Mouse (Mus musculus): Measurements from ENCODE around the gene Tspan1. TPM values are rescaled to one million over a fixed set of nuclear protein-coding genes. Genes with fewer than 3 reads are reported as not detected.

Tspan1 gene
- total and polyA plus RNA-seq, 3 experiments: 0.08 TPM; not detected in 2

DNA sequence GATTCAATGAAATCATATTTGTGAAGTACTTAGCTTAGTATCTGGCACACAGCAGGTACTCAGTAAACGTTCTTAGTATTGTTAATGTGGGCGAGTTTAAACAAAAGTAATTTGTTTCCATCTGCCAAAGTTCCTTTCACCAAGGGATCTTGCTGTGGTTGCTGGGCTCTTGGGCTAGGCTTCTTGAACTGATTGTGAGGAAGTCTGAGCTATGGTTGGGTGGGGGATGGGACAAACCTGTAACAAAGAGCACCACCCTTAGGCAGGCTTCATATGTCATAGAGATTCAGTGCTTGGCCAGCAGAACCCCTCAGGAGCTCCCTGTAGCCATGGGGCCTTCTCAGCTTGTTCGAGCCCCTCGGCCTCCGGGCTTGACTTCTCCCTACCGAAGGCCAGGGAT is 5.7 kb upstream of the Tspan1 start, which contains the start of the genes 1700042G07Rik and Gm49337:
1700042G07Rik (plus strand) TSS at position 301 of the 400 bp plus-strand sequence.
Gm49337 (plus strand) TSS at position 313 of the 400 bp plus-strand sequence.
- in situ Hi-C loops (cut with MboI; ENCODE audit: low pct_ligation_motif_present, low pct_unique_long_range_greater_than_20kb, low sequenced_read_pairs) (loop anchor here (5.0 to 25.0 kb wide), 3 partner anchors 94 to 639 kb away; partner anchors contain the start of genes Hpdl, Mutyh and Toe1), dilution Hi-C loops (cut with MboI; ENCODE audit: extremely low pct_ligation_motif_present, extremely low pct_unique_long_range_greater_than_20kb, low sequenced_read_pairs) (no loop called here)
- H3K27ac ChIP-seq (ENCODE audit: insufficient read depth, low read depth): no peak within 1 kb of the TSS
- DNase-seq (ENCODE audit: extremely low read depth): no peak
- no peak within 1 kb of the TSS for H3K4me2 ChIP-seq (ENCODE audit: insufficient read depth, low read depth, poor library complexity, severe bottlenecking)
- H3K9ac ChIP-seq (ENCODE audit: insufficient read depth, low read depth): no peak within 1 kb of the TSS
- H3K4me1 ChIP-seq (ENCODE audit: control insufficient read depth in 1 of 2, insufficient read depth in 2 of 2): peaks cover 21 to 39% of the 10 kb centered on the region in 2 experiments
- no peaks in the 10 kb centered on the region for H3K79me2 ChIP-seq (replicated peaks; ENCODE audit: control insufficient read depth, extremely low read depth, insufficient read depth, poor library complexity, severe bottlenecking)
- no peaks in the 10 kb centered on the region for H3K9me3 ChIP-seq (replicated peaks; ENCODE audit: low read length)
- H3K36me3 ChIP-seq (replicated peaks in 1 of 2; ENCODE audit: control insufficient read depth in 1 of 2, insufficient read depth in 1 of 2, low read length in 1 of 2): no peaks in the 10 kb centered on the region
- H3K4me3 ChIP-seq (replicated peaks in 1 of 3; ENCODE audit: low read depth in 2 of 3, low read length in 2 of 3, poor library complexity in 1 of 3): no peak within 1 kb of the TSS
- H3K27me3 ChIP-seq (replicated peaks): no peaks in the 10 kb centered on the region
- no peak for TF ChIP-seq POLR2AphosphoS2 (IDR thresholded peaks at IDR 0.05; ENCODE audit: low read depth, low read length)
- TF ChIP-seq JUN (IDR thresholded peaks at IDR 0.05; ENCODE audit: insufficient read depth, low read depth, low read length): no peak
- no peak for TF ChIP-seq ZKSCAN1 (IDR thresholded peaks at IDR 0.05; ENCODE audit: borderline replicate concordance, low read depth, low read length)
- no peak for TF ChIP-seq CHD1 (IDR thresholded peaks at IDR 0.05; ENCODE audit: low read depth, low read length)
- no peak for TF ChIP-seq HCFC1 (IDR thresholded peaks at IDR 0.05; ENCODE audit: low read depth, low read length)
- TF ChIP-seq TBP (conservative IDR thresholded peaks at IDR 0.05; ENCODE audit: low read depth, low read length): no peak
- TF ChIP-seq USF1 (IDR thresholded peaks at IDR 0.05; ENCODE audit: low read depth, low read length): no peak
- TF ChIP-seq IRF4 (IDR thresholded peaks at IDR 0.05; ENCODE audit: low read depth, low read length): no peak
- no peak for TF ChIP-seq RAD21 (IDR thresholded peaks at IDR 0.05; ENCODE audit: low read depth, low read length)
- no peak for TF ChIP-seq ELF1 (IDR thresholded peaks at IDR 0.05; ENCODE audit: low read depth, low read length)

DNA sequence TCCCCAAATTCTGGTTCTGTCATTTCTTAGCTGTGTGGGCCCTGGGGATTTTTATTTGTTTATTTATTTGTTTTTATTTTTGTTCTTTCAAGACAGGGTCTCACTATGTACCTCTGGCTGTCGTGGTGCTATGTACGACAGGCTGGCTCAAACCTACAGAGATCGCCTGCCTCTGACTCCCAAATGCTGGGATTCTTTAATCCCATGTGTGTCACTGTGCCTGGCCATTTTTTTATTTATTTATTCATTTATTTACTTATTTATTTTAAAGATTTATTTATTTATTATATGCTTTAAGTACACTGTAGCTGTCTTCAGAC is 1.9 kb upstream of the Tspan1 start:
- DNase-seq (ENCODE audit: extremely low read depth): no peak
- in situ Hi-C loops (cut with MboI; ENCODE audit: low pct_ligation_motif_present, low pct_unique_long_range_greater_than_20kb, low sequenced_read_pairs): loop anchor here (25.0 kb wide), 2 partner anchors 168 to 643 kb away; partner anchors contain the start of genes Hpdl, Mutyh and Toe1
- H3K4me1 ChIP-seq (ENCODE audit: control insufficient read depth in 1 of 2, insufficient read depth in 2 of 2): peaks cover 7 to 25% of the 10 kb centered on the region in 2 experiments

More for the DNA sequence above, 1.9 kb upstream of the Tspan1 start:
- dilution Hi-C loops (cut with MboI; ENCODE audit: extremely low pct_ligation_motif_present, extremely low pct_unique_long_range_greater_than_20kb, low sequenced_read_pairs): no loop called here
- Histone ChIP-seq H3K4me3 (replicated peaks in 1 of 3; ENCODE audit: low read depth in 2 of 3, low read length in 2 of 3, poor library complexity in 1 of 3) (no peak overlapping the region), H3K4me2 (ENCODE audit: insufficient read depth, low read depth, poor library complexity, severe bottlenecking) (no peak overlapping the region), H3K79me2 (replicated peaks; ENCODE audit: control insufficient read depth, extremely low read depth, insufficient read depth, poor library complexity, severe bottlenecking) (no peaks in the 10 kb centered on the region), H3K36me3 (replicated peaks in 1 of 2; ENCODE audit: control insufficient read depth in 1 of 2, insufficient read depth in 1 of 2, low read length in 1 of 2) (no peaks in the 10 kb centered on the region), H3K27me3 (replicated peaks) (no peaks in the 10 kb centered on the region), H3K9me3 (replicated peaks; ENCODE audit: low read length) (no peaks in the 10 kb centered on the region), H3K27ac (ENCODE audit: insufficient read depth, low read depth) (no peak overlapping the region), H3K9ac (ENCODE audit: insufficient read depth, low read depth) (no peak overlapping the region)
- TF ChIP-seq ZMIZ1 (IDR thresholded peaks at IDR 0.05; ENCODE audit: low read depth, low read length) (no peak), JUND (conservative IDR thresholded peaks at IDR 0.05; ENCODE audit: low read depth, low read length) (no peak), POLR2A (IDR thresholded peaks at IDR 0.05; ENCODE audit: low read depth, low read length) (no peak), GABPA (IDR thresholded peaks at IDR 0.05; ENCODE audit: insufficient replicate concordance, low read depth, low read length) (no peak), ETS1 (conservative IDR thresholded peaks at IDR 0.05; ENCODE audit: low read depth, low read length) (no peak), MAFK (IDR thresholded peaks at IDR 0.05; ENCODE audit: insufficient replicate concordance, low read length) (no peak), RAD21 (IDR thresholded peaks at IDR 0.05; ENCODE audit: low read depth, low read length) (no peak), MXI1 (IDR thresholded peaks at IDR 0.05; ENCODE audit: low read depth, low read length) (no peak), UBTF (IDR thresholded peaks at IDR 0.05; ENCODE audit: low read depth, low read length) (no peak), PAX5 (IDR thresholded peaks at IDR 0.05; ENCODE audit: low read length) (no peak), MYC (IDR thresholded peaks at IDR 0.05; ENCODE audit: low read depth, low read length) (no peak), SIN3A (IDR thresholded peaks at IDR 0.05; ENCODE audit: low read length) (no peak)

All from CH12.LX (cell line).